Mouse (Mus musculus): Measurements from ENCODE around the gene Itpr1. TPM values are rescaled to one million over a fixed set of nuclear protein-coding genes. Genes with fewer than 3 reads are reported as not detected.

Gene Itpr1
- polyA plus RNA-seq (2021; fragmentation: Nextera tagmentation), result 18.9 and 23.6 TPM in 2 replicates
- long read RNA-seq, experiment 1, partial matches to known transcripts, result 133 of 135 reads
- long read RNA-seq, experiment 1, other reads (novel, unspliced or antisense), result 2 of 135 reads
- long read RNA-seq, experiment 2, partial matches to known transcripts, result 141 of 165 reads
- long read RNA-seq, experiment 2, other reads (novel, unspliced or antisense), result 24 of 165 reads

GRCm38 (mm10) chr6:108212881-108213295, at the start of gene Itpr1:
Gene Itpr1 (plus strand): TSS chr6:108213096.

GRCm38 (mm10) chr6:108184847-108185684, 27.8 kb upstream of the Itpr1 start, which contains the start of gene Sumf1:
Gene Sumf1 (minus strand): TSS chr6:108185582.

Small RNAs within 50 kb of the gene (microRNA-seq; reads per million reads assigned to microRNA genes)
- gene Mir7661, result not detected

Other genes with a start within 250 kb of the Itpr1 start
- 2.0 and 2.1 TPM in 2 replicates for gene Setmar, start 148.1 kb upstream of the Itpr1 start, polyA plus RNA-seq (2021; fragmentation: Nextera tagmentation)
- 10.8 and 13.3 TPM in 2 replicates for gene Sumf1, start 27.5 kb upstream of the Itpr1 start, polyA plus RNA-seq (2021; fragmentation: Nextera tagmentation)

Measured in layer of hippocampus, adult 6 months (tissue).